ENCODE assay signal across 26 mouse cellular contexts in genomic region chr11:11744222-11744621, GRCm38 (mm10).
"Had no signal": no experiment of that assay in that cellular context is flagged by ENCODE, and none has a peak within 500 bp of the region (broad histone marks: within the 10 kb centered on the region; RNA-seq: fewer than 3 reads in every experiment).

No protein-coding gene starts in this region.

- ATAC-seq: forebrain, embryonic 13.5 days; forebrain, embryonic 14.5 days; forebrain, embryonic 15.5 days; forebrain, embryonic 16.5 days; forebrain, postnatal 0 days had no signal

- H3K9me3 ChIP-seq: embryonic facial prominence, embryonic 12.5 days; embryonic facial prominence, embryonic 13.5 days; embryonic facial prominence, embryonic 15.5 days; forebrain, embryonic 12.5 days; forebrain, embryonic 13.5 days; forebrain, embryonic 15.5 days had no signal

- DNase-seq: cerebellum, adult 9-10 months; cerebellum, adult 9-11 months; cerebellum, postnatal 10 days; cerebellum, postnatal 14 days; cerebellum, postnatal 25 days; cerebellum, postnatal 36 days; embryo, embryonic 11 days; forebrain, postnatal 0 days; gastrocnemius, adult 2 months; gastrocnemius, postnatal 10 days; gastrocnemius, postnatal 14 days; gastrocnemius, postnatal 25 days; gastrocnemius, postnatal 36 days; heart, adult 18-20 months; heart, adult 2 months had no signal

- H3K4me1 ChIP-seq: embryonic facial prominence, embryonic 10.5 days; embryonic facial prominence, embryonic 12.5 days; embryonic facial prominence, embryonic 13.5 days; embryonic facial prominence, embryonic 15.5 days; forebrain, embryonic 12.5 days; forebrain, embryonic 13.5 days; forebrain, embryonic 15.5 days had no signal

- H3K27me3 ChIP-seq: embryonic facial prominence, embryonic 12.5 days; embryonic facial prominence, embryonic 13.5 days; embryonic facial prominence, embryonic 15.5 days; forebrain, embryonic 12.5 days; forebrain, embryonic 13.5 days; forebrain, embryonic 15.5 days had no signal

- H3K9ac ChIP-seq: embryonic facial prominence, embryonic 12.5 days; embryonic facial prominence, embryonic 13.5 days; embryonic facial prominence, embryonic 15.5 days; forebrain, embryonic 12.5 days; forebrain, embryonic 13.5 days; forebrain, embryonic 15.5 days; forebrain, postnatal 0 days had no signal

- H3K36me3 ChIP-seq: embryonic facial prominence, embryonic 10.5 days; embryonic facial prominence, embryonic 12.5 days; embryonic facial prominence, embryonic 13.5 days; embryonic facial prominence, embryonic 15.5 days; forebrain, embryonic 10.5 days; forebrain, embryonic 12.5 days; forebrain, embryonic 15.5 days had no signal

- H3K4me3 ChIP-seq: embryonic facial prominence, embryonic 10.5 days; embryonic facial prominence, embryonic 12.5 days; embryonic facial prominence, embryonic 13.5 days; embryonic facial prominence, embryonic 15.5 days; erythroblast, embryonic 14.5 days; forebrain, embryonic 10.5 days; forebrain, embryonic 12.5 days; forebrain, embryonic 13.5 days; forebrain, embryonic 15.5 days; gastrocnemius, adult 2 months; heart, adult 2 months had no signal

- H3K4me2 ChIP-seq: embryonic facial prominence, embryonic 12.5 days; embryonic facial prominence, embryonic 13.5 days; embryonic facial prominence, embryonic 15.5 days; forebrain, embryonic 12.5 days; forebrain, embryonic 13.5 days; forebrain, embryonic 15.5 days had no signal

- H3K27ac ChIP-seq: embryonic facial prominence, embryonic 10.5 days; embryonic facial prominence, embryonic 12.5 days; embryonic facial prominence, embryonic 13.5 days; embryonic facial prominence, embryonic 15.5 days; forebrain, embryonic 10.5 days; forebrain, embryonic 12.5 days; forebrain, embryonic 13.5 days; forebrain, embryonic 15.5 days; gastrocnemius, adult 2 months; heart, adult 2 months had no signal
